Mouse (Mus musculus) heart, postnatal 0 days (tissue): ENCODE results near the gene Ccnf. TPM values are rescaled to one million over a fixed set of nuclear protein-coding genes. Genes with fewer than 3 reads are reported as not detected.

Experiments
- ATAC-seq: fragments of 200-750 bp; cut with Nextera tagmentation; 2 replicates; pipeline ENCODE4 v1.8.0; 2017; ENCODE audit warnings: low read depth, moderate number of reproducible peaks, moderate library complexity; ENCODE audit not compliant: insufficient read depth
- DNase-seq: peaks from one replicate; pipeline ENCODE4 v3.0.0-alpha.2; 2016; ENCODE audit warnings: low spot score
- H3K27ac ChIP-seq: fragments of 300-500 bp; sonication (generic); 2 replicates; pipeline ENCODE4 v1.5.1; 2014; ENCODE audit warnings: low read depth, mild to moderate bottlenecking
- H3K27me3 ChIP-seq: fragments of 300-500 bp; sonication (generic); 2 replicates; pipeline ENCODE4 v1.6.1; 2014; ENCODE audit warnings: low read length, mixed read lengths; ENCODE audit not compliant: control insufficient read depth, insufficient read depth
- H3K36me3 ChIP-seq: fragments of 300-500 bp; sonication (generic); replicated peaks from 2 replicates; pipeline ENCODE4 v1.6.1; 2014; ENCODE audit warnings: low read length, mixed read lengths; ENCODE audit not compliant: control insufficient read depth, insufficient read depth
- H3K4me1 ChIP-seq: fragments of 300-500 bp; sonication (generic); 2 replicates; pipeline ENCODE4 v1.6.1; 2014; ENCODE audit warnings: antibody characterized with exemption; ENCODE audit not compliant: control insufficient read depth, insufficient read depth
- H3K4me2 ChIP-seq: fragments of 300-500 bp; sonication (generic); 2 replicates; pipeline ENCODE4 v1.6.1; 2014; ENCODE audit warnings: low read depth, mild to moderate bottlenecking, low read length, moderate library complexity
- H3K4me3 ChIP-seq: fragments of 300-500 bp; sonication (generic); 2 replicates; pipeline ENCODE4 v1.5.1; 2014; ENCODE audit warnings: low read depth, low read length
- H3K9ac ChIP-seq: fragments of 300-500 bp; sonication (generic); replicated peaks from 2 replicates; pipeline ENCODE4 v1.6.1; 2014; ENCODE audit warnings: low read depth, low read length, mixed read lengths
- H3K9me3 ChIP-seq: fragments of 300-500 bp; sonication (generic); replicated peaks from 2 replicates; pipeline ENCODE4 v1.6.1; 2016; ENCODE audit warnings: low read length; ENCODE audit not compliant: control insufficient read depth
- CTCF ChIP-seq: IDR thresholded peaks from 2 replicates; pipeline ENCODE4 v1.5.1; 2016; ENCODE audit warnings: antibody characterized with exemption, control low read depth, low read depth
- EP300 ChIP-seq: IDR thresholded peaks from 2 replicates; pipeline ENCODE4 v1.6.1; 2016; ENCODE audit warnings: antibody characterized with exemption, low read depth
- WGBS: fragments of 180-500 bp; shearing (Covaris S2); extraction: QIAGEN DNeasy Blood & Tissue Kit; methylation state at CpG from one replicate; pipeline ENCODE4 v1.1.7; 2014; 5-methylcytosine and 5-hydroxymethylcytosine counted together
- polyA plus RNA-seq: library from polyadenylated mRNA; unstranded; fragments of >200 nt; fragmentation: Nextera tagmentation; extraction: Ambion mirVana; gene quantifications from 2 replicates; pipeline ENCODE4 v1.2.1, GENCODE M21; 2015
- total RNA-seq: library from RNA; depleted of rRNA; stranded (reverse); fragments of >200 nt; gene quantifications from 2 replicates; pipeline ENCODE4 v1.2.3, GENCODE M21; 2014; ENCODE audit warnings: low replicate concordance

Gene Ccnf
- total and polyA plus RNA-seq, 2 experiments from 2014 or later: 7.2 to 12.4 TPM

DNA sequence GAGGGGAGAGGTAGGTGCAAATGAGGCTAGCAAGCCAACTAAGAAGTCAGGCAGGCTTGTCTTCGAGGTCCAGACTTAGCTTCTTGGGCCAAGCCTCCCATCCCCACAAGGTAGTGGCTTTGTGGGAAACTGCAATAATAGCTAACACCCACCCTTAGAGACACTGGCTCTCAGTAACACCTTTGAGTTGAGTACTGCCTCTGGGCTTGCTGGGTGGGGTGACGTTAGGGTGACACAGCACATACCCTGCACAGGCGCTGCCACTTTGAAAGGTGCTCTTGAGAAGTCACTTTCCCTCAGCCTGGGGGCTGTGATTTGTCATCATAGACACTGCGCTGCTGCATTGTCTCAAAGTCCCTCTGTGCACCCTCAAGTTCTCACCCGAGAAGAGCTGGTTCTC, 57.5 kb downstream of the Ccnf start:
- H3K36me3 ChIP-seq: no peaks in the 10 kb centered on the region; the same call in 1 of the 2 replicates
- no peaks in the 10 kb centered on the region for H3K27me3 ChIP-seq
- H3K4me3 ChIP-seq: no peak overlapping the region
- no peak overlapping the region for H3K27ac ChIP-seq
- DNase-seq (no peak), ATAC-seq (no peak)
- H3K4me2 ChIP-seq: no peak overlapping the region
- H3K9ac ChIP-seq: no peak overlapping the region
- TF ChIP-seq EP300: no peak
- no peak for TF ChIP-seq CTCF
- H3K4me1 ChIP-seq: peaks cover 15% of the 10 kb centered on the region; the same call in 1 of the 2 replicates
- 66% methylated on average over 5 of the region's 5 CpGs for WGBS
- no peaks in the 10 kb centered on the region for H3K9me3 ChIP-seq

DNA sequence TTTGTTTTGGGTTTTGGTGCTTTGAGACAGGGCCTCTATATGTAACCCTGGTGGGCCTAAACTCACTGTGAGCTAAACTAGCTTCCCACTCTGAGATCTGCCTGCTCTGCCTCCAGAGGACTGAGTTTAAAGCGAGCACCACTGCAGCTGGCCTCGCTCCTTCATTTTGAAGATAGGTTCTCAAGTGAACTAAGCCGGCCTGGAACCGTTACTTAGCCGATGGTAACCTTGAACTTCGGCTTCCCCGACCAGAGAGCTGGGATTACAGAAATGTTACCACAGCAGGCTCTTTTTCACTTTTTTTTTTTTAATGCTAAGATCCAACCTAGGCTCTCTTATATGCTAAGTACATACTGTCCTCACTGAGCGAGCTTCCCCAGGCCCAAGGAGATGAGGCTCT, 58.0 kb downstream of the Ccnf start:
- WGBS: 88% methylated on average over 8 of the region's 8 CpGs
- Histone ChIP-seq H3K27ac (no peak overlapping the region), H3K4me1 (peaks cover 15% of the 10 kb centered on the region; the same call in 1 of the 2 replicates), H3K36me3 (no peaks in the 10 kb centered on the region; the same call in 1 of the 2 replicates), H3K9me3 (no peaks in the 10 kb centered on the region), H3K4me3 (no peak overlapping the region), H3K4me2 (no peak overlapping the region), H3K9ac (no peak overlapping the region), H3K27me3 (no peaks in the 10 kb centered on the region)
- TF ChIP-seq EP300 (no peak), CTCF (no peak)
- ATAC-seq (no peak), DNase-seq (no peak)

DNA sequence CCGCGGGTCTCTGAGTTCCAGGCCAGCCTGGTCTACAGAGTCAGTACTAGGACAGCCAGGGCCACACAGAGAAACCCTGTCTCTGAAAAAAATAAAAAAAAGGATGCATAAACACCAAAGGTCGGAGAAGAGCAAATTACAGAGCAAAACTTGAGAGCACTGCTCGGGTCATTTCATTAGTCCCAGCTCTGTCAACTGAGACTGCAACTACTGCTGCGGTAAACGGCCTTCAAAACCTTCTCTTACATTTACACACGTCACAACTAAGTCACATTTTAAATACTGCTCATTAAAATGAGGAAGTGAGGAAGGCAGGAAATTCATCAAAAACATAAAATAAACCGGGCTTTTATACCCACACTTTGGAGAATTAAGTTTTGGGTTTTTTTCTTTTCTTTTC, 58.4 kb downstream of the Ccnf start:
- H3K9ac ChIP-seq: no peak overlapping the region
- WGBS: 80% methylated on average over 8 of the region's 8 CpGs
- H3K4me3 ChIP-seq: no peak overlapping the region
- TF ChIP-seq EP300: no peak
- TF ChIP-seq CTCF: no peak
- H3K9me3 ChIP-seq: no peaks in the 10 kb centered on the region
- no peaks in the 10 kb centered on the region for H3K27me3 ChIP-seq
- peaks cover 2% of the 10 kb centered on the region; the same call in 1 of the 2 replicates for H3K36me3 ChIP-seq
- DNase-seq: no peak
- no peak overlapping the region for H3K4me2 ChIP-seq
- no peak for ATAC-seq
- H3K27ac ChIP-seq: no peak overlapping the region
- peaks cover 15% of the 10 kb centered on the region; the same call in 1 of the 2 replicates for H3K4me1 ChIP-seq

DNA sequence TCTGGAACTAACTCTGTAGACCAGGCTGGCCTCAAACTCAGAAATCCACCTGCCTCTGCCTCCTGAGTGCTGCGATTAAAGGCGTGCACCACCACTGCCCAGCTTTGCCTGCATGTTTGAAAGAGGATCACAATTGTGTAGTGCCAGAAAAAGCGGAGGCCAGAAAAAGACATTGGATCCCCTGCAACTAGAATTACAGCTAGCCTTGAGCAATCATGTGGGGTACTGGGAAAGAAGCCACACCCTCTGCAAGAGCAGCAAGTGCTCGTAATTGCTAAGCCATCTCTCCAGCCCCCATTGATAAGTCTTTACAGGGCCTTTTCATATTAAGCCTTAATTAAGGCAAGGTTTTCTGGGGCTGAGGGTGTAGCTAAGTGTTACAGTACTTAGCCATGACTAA, 59.8 kb downstream of the Ccnf start:
- 0 out of 2 replicates have a peak, but pooled peaks cover 9% of the 10 kb centered on the region for H3K4me1 ChIP-seq
- TF ChIP-seq CTCF: no peak
- TF ChIP-seq EP300: no peak
- no peak overlapping the region; the same call in 1 of the 2 replicates for H3K27ac ChIP-seq
- H3K9me3 ChIP-seq: no peaks in the 10 kb centered on the region
- no peak overlapping the region for H3K4me2 ChIP-seq
- DNase-seq (no peak), ATAC-seq (no peak)
- 76% methylated on average over 4 of the region's 4 CpGs for WGBS
- no peaks in the 10 kb centered on the region for H3K27me3 ChIP-seq
- H3K9ac ChIP-seq: no peak overlapping the region
- H3K4me3 ChIP-seq: no peak overlapping the region
- peaks cover 4% of the 10 kb centered on the region; the same call in 1 of the 2 replicates for H3K36me3 ChIP-seq

DNA sequence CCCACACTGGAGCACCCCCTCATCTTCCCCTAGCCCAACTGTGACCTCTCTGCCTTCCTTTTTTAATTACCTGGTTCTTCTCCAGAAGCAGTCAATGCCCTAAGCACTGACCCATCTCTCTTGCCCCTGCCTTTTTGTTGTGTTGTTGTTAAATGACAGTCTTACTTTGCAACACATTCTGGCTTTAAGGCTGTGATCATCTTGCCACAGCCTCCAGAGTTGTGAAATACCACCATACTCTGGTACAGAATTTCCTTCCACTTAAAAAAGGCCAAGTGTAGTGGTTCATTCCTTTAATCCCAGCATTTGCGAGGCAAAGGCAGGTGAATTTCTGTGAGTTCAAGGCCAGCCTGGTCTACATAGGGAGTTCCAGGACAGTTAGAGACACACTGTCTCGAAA, 60.4 kb downstream of the Ccnf start:
- 77% methylated on average over 2 of the region's 2 CpGs for WGBS
- Histone ChIP-seq H3K36me3 (peaks cover 4% of the 10 kb centered on the region; the same call in 1 of the 2 replicates), H3K4me1 (0 out of 2 replicates have a peak, but pooled peaks cover 6% of the 10 kb centered on the region), H3K27ac (no peak overlapping the region), H3K4me3 (no peak overlapping the region), H3K4me2 (no peak overlapping the region), H3K9me3 (no peaks in the 10 kb centered on the region), H3K9ac (no peak overlapping the region), H3K27me3 (no peaks in the 10 kb centered on the region)
- DNase-seq (no peak), ATAC-seq (no peak)
- TF ChIP-seq CTCF (no peak), EP300 (no peak)

DNA sequence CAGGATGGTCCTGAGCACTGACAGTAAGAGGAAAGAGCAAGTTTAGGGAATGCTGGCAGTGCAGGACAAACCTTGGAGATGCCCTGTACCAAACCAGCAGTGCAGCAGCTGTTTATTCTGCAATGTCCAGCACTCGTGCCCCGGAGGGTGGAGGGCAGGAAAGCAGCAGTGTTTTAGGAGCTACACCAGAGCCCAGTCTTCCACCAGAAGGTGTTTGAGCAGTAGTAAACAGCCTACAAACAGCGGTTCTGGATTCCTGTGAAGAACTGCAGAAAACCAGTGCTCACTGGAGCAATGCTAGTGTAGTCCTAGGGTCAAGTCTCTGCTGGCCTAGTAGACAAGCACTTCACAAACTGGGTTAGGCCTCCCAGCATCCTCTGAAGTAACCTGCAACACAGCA, 77.0 kb downstream of the Ccnf start:
- 78% methylated on average over 3 of the region's 3 CpGs for WGBS
- Histone ChIP-seq H3K4me1 (peaks cover 4% of the 10 kb centered on the region; the same call in 1 of the 2 replicates), H3K9me3 (no peaks in the 10 kb centered on the region), H3K36me3 (no peaks in the 10 kb centered on the region), H3K4me3 (no peak overlapping the region), H3K27ac (no peak overlapping the region), H3K4me2 (no peak overlapping the region), H3K27me3 (no peaks in the 10 kb centered on the region), H3K9ac (no peak overlapping the region)
- DNase-seq (no peak), ATAC-seq (no peak)
- TF ChIP-seq CTCF: no peak
- TF ChIP-seq EP300: no peak
